Comparison of ENCODE assay signal across 9 mouse cellular contexts in genomic region chr6:123004696-123005095, GRCm38 (mm10). TPM values are rescaled to one million over a fixed set of nuclear protein-coding genes. Genes with fewer than 3 reads are reported as not detected.
"Had no signal": no experiment of that assay in that cellular context is flagged by ENCODE, and none has a peak within 500 bp of the region (broad histone marks: within the 10 kb centered on the region; RNA-seq: fewer than 3 reads in every experiment).

No protein-coding gene starts in this region.

RNA-seq across cellular contexts. Expression of gene Clec4a4, which starts 14.5 kb away (rescaled TPM):
- total RNA-seq: left cerebral cortex, postnatal 10 days; left cerebral cortex, postnatal 14 days; left cerebral cortex, postnatal 25 days; left cerebral cortex, postnatal 36 days; left cerebral cortex, postnatal 4 days; liver, adult 2 months; megakaryocyte progenitor cell, adult 5-6 weeks; megakaryocyte-erythroid progenitor cell, adult 5-6 weeks; midbrain, postnatal 0 days had no signal

RNA-seq across cellular contexts. Expression of gene Clec4b1, which starts 45.1 kb away (rescaled TPM):
- total RNA-seq: left cerebral cortex, postnatal 10 days; left cerebral cortex, postnatal 14 days; left cerebral cortex, postnatal 25 days; left cerebral cortex, postnatal 36 days; left cerebral cortex, postnatal 4 days; midbrain, postnatal 0 days had no signal

RNA-seq across cellular contexts. Expression of gene Clec4a3, which starts 52.4 kb away (rescaled TPM):
- total RNA-seq: megakaryocyte-erythroid progenitor cell, adult 5-6 weeks had no signal
